Mouse (Mus musculus): Measurements from ENCODE around the gene G530012D18Rik. TPM values are rescaled to one million over a fixed set of nuclear protein-coding genes. Genes with fewer than 3 reads are reported as not detected.
"Not testable (repeated sequence)": the region's sequence is repeated elsewhere in the genome, so short reads cannot be mapped to it uniquely, and the experiment has no call there.

G530012D18Rik gene
- polyA plus RNA-seq, 1 experiment: not detected

DNA sequence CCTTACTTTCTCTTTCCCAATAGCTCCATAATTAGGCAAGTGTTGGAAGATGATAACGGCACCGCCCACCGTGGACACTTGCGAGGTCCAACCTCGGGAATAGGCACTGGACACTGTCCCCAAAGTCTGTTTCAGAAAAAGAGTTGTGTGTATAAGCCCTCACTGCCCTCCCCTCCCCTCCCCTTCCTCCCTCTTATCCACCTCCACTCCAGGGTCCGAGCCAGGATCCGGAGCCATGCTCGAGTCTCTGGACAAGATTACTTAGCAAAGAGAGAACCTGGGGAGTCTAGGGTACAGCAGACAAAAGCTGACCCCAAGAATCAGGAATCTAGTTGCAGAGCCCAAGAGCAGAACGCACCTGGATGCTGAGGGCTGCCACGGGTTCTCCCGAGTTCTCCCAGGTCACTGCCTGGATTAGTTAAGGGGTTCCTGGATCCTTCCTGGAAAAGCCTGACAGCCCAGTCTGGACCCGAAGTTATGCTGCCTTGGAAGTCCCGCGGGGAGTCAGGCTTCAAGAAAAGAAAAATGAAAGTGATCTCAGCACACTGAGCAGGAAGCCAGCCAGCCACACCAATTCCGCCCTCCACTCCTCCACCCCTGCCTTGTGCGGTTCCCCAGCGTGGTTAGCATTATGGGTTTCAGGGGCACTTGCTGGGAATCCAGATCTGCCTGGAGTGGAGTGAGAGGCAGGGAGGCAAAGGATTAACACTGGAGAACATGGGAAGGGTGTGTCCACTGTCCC lies 23.0 kb downstream of the G530012D18Rik start, which contains the start of gene Sp110:
Sp110 (minus strand) TSS at position 547 of the 742 bp plus-strand sequence.
- H3K4me1 ChIP-seq (ENCODE audit: control insufficient read depth, insufficient read depth, insufficient read length, low read length); H3K27ac ChIP-seq (replicated peaks; ENCODE audit: low read depth, low read length): not testable (repeated sequence)
- peak within 1 kb of the TSS; percentile 46 for H3K4me3 ChIP-seq (ENCODE audit: insufficient read depth, low read depth, low read length)

DNA sequence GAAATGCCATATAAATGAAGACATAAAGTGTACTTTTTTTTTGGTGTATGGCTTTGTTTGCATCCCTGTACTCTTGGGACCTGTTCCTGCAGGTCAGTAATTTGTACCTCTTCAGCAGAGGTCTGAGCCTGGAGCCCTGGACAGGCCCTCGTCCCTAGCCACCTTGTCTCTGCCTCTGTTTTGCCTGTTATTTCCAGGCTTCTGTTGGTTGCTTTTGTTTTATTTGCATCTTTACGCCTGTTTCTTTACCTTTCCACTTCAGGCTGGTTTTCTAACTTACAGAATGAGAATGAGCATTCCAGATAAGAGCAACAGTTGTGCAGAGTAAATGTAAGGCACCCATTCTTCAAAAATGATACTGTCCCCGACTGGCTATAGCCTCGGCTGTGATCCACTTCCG lies 24.6 kb downstream of the G530012D18Rik start, which contains the start of gene Sp140:
Sp140 (plus strand) TSS at position 301 of the 400 bp plus-strand sequence.
- not testable (repeated sequence) for H3K4me1 ChIP-seq (ENCODE audit: control insufficient read depth, insufficient read depth, insufficient read length, low read length)
- Histone ChIP-seq H3K27ac (replicated peaks; ENCODE audit: low read depth, low read length) (0 out of 2 replicates have a peak within 1 kb of the TSS, but pooled peaks have one; percentile 5), H3K4me3 (ENCODE audit: insufficient read depth, low read depth, low read length) (peak within 1 kb of the TSS; percentile 26)

DNA sequence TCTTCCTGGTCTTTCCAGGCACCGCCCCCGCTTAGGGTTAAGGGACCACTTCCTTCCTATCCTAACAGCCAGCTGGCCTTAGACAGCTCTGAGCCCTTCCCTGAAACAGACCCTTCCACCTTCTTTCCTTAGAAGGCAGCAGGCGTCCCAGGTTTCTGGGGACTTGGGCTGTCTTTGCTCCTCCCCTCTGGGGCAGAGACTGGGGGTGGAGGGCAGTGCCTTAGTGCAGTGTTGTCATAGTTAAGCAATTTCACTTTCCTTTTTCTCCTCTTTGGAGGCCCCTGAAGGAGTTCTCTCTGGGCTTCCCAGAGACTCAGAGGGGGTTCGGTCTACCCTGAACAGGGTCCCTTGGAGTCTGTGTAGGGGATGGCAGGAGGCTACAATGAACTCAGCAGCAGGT lies 25.3 kb downstream of the G530012D18Rik start:
- Histone ChIP-seq H3K4me3 (ENCODE audit: insufficient read depth, low read depth, low read length) (peak overlapping the region; percentile 26), H3K27ac (replicated peaks; ENCODE audit: low read depth, low read length) (0 out of 2 replicates have a peak overlapping the region, but pooled peaks have one; percentile 5)
- not testable (repeated sequence) for H3K4me1 ChIP-seq (ENCODE audit: control insufficient read depth, insufficient read depth, insufficient read length, low read length)

DNA sequence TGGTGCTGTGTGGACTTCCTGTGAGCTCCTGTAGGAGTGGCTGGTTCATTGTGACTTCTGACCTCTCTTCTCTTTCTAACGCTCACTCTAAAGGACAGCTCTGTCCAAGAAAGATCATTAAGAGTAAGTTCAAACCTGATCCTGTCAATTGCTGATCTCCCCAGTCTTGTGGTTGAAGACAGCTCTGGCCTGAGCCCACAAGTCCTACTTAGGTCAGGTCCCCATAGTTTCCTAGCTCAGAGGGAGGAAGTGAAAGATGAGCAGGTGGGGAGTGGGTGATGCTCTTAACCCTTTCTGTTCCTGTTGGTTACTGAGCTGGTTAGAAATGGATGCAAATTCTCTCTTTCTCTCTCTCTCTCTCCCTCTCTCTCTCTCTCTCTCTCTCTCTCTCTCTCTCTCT lies 28.9 kb downstream of the G530012D18Rik start:
- H3K4me3 ChIP-seq (ENCODE audit: insufficient read depth, low read depth, low read length); H3K27ac ChIP-seq (replicated peaks; ENCODE audit: low read depth, low read length); H3K4me1 ChIP-seq (ENCODE audit: control insufficient read depth, insufficient read depth, insufficient read length, low read length): not testable (repeated sequence)

DNA sequence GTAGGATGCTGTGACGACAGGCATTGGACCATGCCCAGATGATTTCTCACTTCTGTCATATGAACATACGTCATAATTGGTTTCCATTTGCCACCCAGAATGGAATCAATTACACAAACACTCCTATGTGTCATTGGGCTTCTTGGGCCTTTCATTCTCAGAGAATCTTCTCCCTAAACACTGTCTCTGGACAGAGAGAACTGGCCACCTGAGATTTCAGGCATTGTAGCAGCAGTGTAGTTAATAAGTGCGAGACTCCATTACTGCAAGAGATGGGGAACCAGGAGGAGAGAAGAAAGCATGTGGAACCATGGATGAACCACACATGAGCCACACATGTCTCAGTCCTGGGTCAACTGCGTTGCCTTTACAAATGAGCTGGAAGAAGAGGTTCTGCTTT lies 32.9 kb downstream of the G530012D18Rik start:
- H3K27ac ChIP-seq (replicated peaks; ENCODE audit: low read depth, low read length); H3K4me3 ChIP-seq (ENCODE audit: insufficient read depth, low read depth, low read length); H3K4me1 ChIP-seq (ENCODE audit: control insufficient read depth, insufficient read depth, insufficient read length, low read length): not testable (repeated sequence)

DNA sequence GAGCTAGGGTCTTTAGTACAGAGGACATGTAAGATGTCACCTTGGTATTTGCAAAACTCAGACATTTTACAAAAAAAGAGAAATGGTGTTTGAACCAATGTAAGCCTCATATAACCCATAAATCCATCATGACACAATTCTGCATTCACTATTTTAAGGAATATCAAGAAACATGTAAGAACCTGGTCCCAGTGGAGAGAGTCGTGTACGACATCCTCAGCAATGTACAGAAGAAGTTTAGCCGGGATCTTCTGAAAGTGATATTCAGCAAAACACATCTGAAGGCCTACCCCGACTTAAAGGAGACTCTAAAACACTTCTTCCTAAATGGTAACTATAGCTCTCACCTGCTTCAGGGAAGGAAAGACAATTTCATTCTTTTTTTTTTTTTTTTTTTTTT lies 35.1 kb downstream of the G530012D18Rik start:
- H3K4me1 ChIP-seq (ENCODE audit: control insufficient read depth, insufficient read depth, insufficient read length, low read length); H3K27ac ChIP-seq (replicated peaks; ENCODE audit: low read depth, low read length); H3K4me3 ChIP-seq (ENCODE audit: insufficient read depth, low read depth, low read length): not testable (repeated sequence)

DNA sequence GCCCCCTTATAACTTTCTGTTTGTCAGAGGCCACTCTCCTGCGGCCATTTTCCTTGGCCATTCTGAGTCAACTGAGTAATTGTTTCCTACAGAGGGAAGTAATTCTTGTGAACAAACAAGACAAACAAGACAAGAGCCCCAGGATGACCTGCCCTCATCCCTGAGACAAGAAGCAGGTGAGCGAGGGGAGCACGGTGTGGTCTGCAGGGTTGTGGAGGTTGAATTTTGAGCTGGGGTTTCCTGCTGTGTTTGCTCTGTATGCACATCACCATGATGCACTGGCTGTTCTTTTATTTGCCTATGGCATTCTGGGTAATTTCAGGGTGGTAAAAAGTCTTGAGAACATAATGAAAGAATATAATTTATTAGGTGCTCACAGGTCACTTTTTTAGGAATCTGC lies 39.6 kb downstream of the G530012D18Rik start:
- H3K4me3 ChIP-seq (ENCODE audit: insufficient read depth, low read depth, low read length); H3K4me1 ChIP-seq (ENCODE audit: control insufficient read depth, insufficient read depth, insufficient read length, low read length); H3K27ac ChIP-seq (replicated peaks; ENCODE audit: low read depth, low read length): not testable (repeated sequence)

DNA sequence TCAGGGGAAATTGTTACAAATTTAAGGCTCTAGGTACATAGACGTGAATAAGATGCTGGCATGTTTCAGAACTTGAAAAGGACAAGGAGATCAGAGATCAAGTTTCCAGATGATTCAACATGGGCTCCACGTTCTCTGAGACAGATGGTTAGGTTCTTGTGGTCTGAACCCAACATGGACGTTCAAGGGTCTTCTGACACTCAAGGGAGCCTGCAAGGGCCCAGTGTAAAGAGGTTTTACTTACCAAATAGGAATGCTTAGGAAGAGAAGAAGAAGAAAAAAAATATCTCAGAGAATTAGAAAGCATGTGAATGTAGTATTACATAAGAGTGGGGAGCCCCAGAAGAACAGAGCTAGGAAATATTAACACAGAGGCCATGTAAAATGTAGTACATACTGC lies 40.3 kb downstream of the G530012D18Rik start:
- not testable (repeated sequence) for H3K27ac ChIP-seq (replicated peaks; ENCODE audit: low read depth, low read length); H3K4me3 ChIP-seq (ENCODE audit: insufficient read depth, low read depth, low read length); H3K4me1 ChIP-seq (ENCODE audit: control insufficient read depth, insufficient read depth, insufficient read length, low read length)

DNA sequence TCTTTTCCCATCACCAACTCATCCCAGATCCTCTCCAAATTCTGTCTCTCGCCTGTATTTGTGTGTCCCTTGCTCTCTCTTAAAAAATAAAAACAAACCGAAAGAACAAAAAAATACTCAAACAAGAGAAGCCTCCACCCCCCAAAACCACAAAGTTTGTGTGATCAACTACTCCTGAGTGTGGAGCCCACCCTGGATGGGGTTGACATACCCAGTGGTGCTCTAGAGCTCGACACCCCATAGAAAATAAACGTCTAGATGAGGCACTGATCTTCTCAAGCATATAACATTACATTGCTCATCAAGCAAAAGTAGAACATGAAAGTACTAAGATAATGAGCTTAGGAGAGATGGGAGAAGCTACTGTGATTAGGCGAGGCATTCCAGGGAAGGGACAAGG lies 41.7 kb downstream of the G530012D18Rik start:
- not testable (repeated sequence) for H3K4me3 ChIP-seq (ENCODE audit: insufficient read depth, low read depth, low read length); H3K4me1 ChIP-seq (ENCODE audit: control insufficient read depth, insufficient read depth, insufficient read length, low read length); H3K27ac ChIP-seq (replicated peaks; ENCODE audit: low read depth, low read length)

DNA sequence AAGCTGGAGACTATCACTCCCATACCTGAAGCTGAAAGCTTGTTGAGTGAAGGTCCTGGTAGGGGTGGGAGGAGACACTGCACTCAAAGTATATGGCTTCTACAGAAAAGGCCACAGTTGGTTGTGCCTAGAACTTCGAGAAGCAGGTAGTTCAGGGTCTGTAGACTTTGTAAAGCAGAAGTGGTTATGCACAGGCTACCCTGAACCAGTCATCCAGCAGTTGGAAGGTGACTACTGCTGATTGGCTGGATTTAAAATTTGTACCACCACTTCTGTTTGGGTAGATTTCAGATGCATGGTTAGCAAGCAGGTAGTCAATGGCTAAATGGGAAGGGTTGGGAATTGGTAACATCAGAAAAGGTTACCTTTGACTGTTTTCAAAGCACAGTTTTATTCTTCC lies 43.2 kb downstream of the G530012D18Rik start:
- not testable (repeated sequence) for H3K4me1 ChIP-seq (ENCODE audit: control insufficient read depth, insufficient read depth, insufficient read length, low read length); H3K27ac ChIP-seq (replicated peaks; ENCODE audit: low read depth, low read length); H3K4me3 ChIP-seq (ENCODE audit: insufficient read depth, low read depth, low read length)

Other genes with a start within 250 kb of the G530012D18Rik start
- 2.4 and 2.7 TPM in 2 replicates for gene Sp110, start 23.1 kb downstream of the G530012D18Rik start, polyA plus RNA-seq (2012; ENCODE audit: insufficient read depth, insufficient read length, missing spikeins)
- gene Sp140, start 24.7 kb downstream of the G530012D18Rik start, polyA plus RNA-seq (2012; ENCODE audit: insufficient read depth, insufficient read length, missing spikeins): 4.0 and 5.1 TPM in 2 replicates
- gene Sp100, start 74.3 kb downstream of the G530012D18Rik start, polyA plus RNA-seq (2012; ENCODE audit: insufficient read depth, insufficient read length, missing spikeins): 15.4 and 21.5 TPM in 2 replicates
- gene A630001G21Rik, start 203.0 kb downstream of the G530012D18Rik start, polyA plus RNA-seq (2012; ENCODE audit: insufficient read depth, insufficient read length, missing spikeins): 3.3 TPM in 1 of 2 replicates, not detected in the other
- 68.7 and 78.3 TPM in 2 replicates for gene Cab39, start 217.8 kb downstream of the G530012D18Rik start, polyA plus RNA-seq (2012; ENCODE audit: insufficient read depth, insufficient read length, missing spikeins)

Data from brown adipose tissue, adult 24 weeks (tissue).